Mouse (Mus musculus) olfactory bulb, adult 2 months (tissue): ENCODE results near the gene Sh3pxd2a.

Source experiments
- CTCF ChIP-seq: fragments of 200-500 bp; IDR thresholded peaks from 2 replicates; pipeline ENCODE4 v1.5.1; 2012; ENCODE audit warnings: low read depth, mild to moderate bottlenecking, low read length, moderate library complexity; ENCODE audit not compliant: insufficient read depth
- POLR2A ChIP-seq: fragments of 200-500 bp; IDR thresholded peaks from 2 replicates; pipeline ENCODE4 v1.6.1; 2012; ENCODE audit warnings: mild to moderate bottlenecking, low read depth, low read length, moderate library complexity; ENCODE audit not compliant: insufficient read depth

DNA sequence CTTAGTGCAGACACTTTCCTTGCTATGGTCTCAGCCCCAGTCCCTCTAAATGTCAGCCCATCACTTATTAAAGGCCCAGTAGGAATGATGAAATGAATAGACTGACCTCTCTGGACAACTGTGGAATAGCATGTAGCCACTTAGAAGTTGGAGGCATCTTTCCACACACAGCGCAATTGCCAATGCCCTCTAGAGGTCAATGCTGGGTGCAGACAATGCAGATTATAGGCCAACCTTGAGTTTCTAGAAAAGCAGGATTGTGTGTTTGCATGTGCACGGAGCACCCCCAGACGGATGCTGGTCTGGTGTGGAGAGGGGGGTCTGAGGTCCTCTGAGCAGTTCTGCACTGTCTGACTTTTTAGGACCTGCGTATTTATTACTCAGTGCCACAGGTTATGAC lies 39.4 kb upstream of the Sh3pxd2a start:
- TF ChIP-seq CTCF: no peak
- no peak for TF ChIP-seq POLR2A
